Mouse (Mus musculus) adrenal gland, postnatal 14 days (tissue): ENCODE data around the gene Mob4. TPM values are rescaled to one million over a fixed set of nuclear protein-coding genes. Genes with fewer than 3 reads are reported as not detected.
"Not testable (repeated sequence)": the region's sequence is repeated elsewhere in the genome, so short reads cannot be mapped to it uniquely, and the experiment has no call there.

Experiments used
- DNase-seq: peaks from one replicate; pipeline ENCODE4 v3.0.0; 2021; ENCODE audit warnings: mixed read lengths
- long read RNA-seq, 2 experiments: library from polyadenylated mRNA; stranded (forward); transcript quantifications; one replicate each; pipeline ENCODE4 v2.0.0; 2021
- total RNA-seq: library from RNA; stranded (reverse); gene quantifications from 2 replicates; pipeline ENCODE4 v1.2.3, GENCODE M21; 2021

Gene Mob4
- 294 and 307 TPM in 2 replicates for total RNA-seq
- long read RNA-seq, experiment 1, transcript Mob4-205 (8 exons, 2,840 nt) = major isoform, 335 of 384 reads
- long read RNA-seq, experiment 1, transcript Mob4-206 (8 exons, 901 nt) = minor isoform, 5 of 384 reads
- long read RNA-seq, experiment 1, transcript Mob4-202 (7 exons, 1,816 nt) = minor isoform, 6 of 384 reads
- long read RNA-seq, experiment 1, partial matches to known transcripts = 11 of 384 reads
- long read RNA-seq, experiment 1, other reads (novel, unspliced or antisense) = 24 of 384 reads
- long read RNA-seq, experiment 2, transcript Mob4-205 (8 exons, 2,840 nt) = major isoform, 289 of 351 reads
- long read RNA-seq, experiment 2, transcript Mob4-202 (7 exons, 1,816 nt) = minor isoform, 5 of 351 reads
- long read RNA-seq, experiment 2, transcript Mob4-206 (8 exons, 901 nt) = minor isoform, 5 of 351 reads
- long read RNA-seq, experiment 2, partial matches to known transcripts = 9 of 351 reads
- long read RNA-seq, experiment 2, other reads (novel, unspliced or antisense) = 39 of 351 reads

- peak; percentile 98 for DNase-seq
Observed at GRCm38 (mm10) chr1:55130943-55131401, at the start of gene Mob4. Mob4 (plus strand) TSS chr1:55131231.

DNA sequence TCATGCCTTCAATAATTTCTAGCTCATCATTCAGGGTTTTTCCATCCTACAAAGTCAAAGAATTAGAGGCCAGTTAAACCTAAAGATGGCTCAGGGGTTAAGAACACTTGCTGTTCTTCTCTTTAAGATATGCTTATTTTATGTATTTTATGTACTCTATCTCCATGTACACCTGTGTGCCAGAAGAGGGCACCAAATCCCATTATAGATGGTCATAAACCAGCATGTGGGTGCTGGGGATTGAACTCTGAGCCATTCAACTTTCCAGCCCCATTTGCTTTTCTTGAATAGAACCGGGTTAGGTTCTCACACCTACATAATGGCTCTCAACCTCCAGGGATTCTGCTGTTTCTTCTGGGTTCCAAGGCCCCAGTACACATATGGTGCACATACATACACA, 48.9 kb upstream of the Mob4 start:
- no peak for DNase-seq

GRCm38 (mm10) chr1:55085781-55086366, 45.2 kb upstream of the Mob4 start:
- no peak for DNase-seq

GRCm38 (mm10) chr1:55086868-55087400, 44.1 kb upstream of the Mob4 start:
- DNase-seq = peak; percentile 37

- DNase-seq = peak; percentile 85
Observed at GRCm38 (mm10) chr1:55087401-55087904, 43.6 kb upstream of the Mob4 start.

GRCm38 (mm10) chr1:55087932-55088610, 43.0 kb upstream of the Mob4 start, which contains the start of the genes Hspe1 and Hspd1:
Hspe1 (plus strand) TSS chr1:55088132.
Hspd1 (minus strand) TSS chr1:55088243.
- peak; percentile 100 for DNase-seq

DNA sequence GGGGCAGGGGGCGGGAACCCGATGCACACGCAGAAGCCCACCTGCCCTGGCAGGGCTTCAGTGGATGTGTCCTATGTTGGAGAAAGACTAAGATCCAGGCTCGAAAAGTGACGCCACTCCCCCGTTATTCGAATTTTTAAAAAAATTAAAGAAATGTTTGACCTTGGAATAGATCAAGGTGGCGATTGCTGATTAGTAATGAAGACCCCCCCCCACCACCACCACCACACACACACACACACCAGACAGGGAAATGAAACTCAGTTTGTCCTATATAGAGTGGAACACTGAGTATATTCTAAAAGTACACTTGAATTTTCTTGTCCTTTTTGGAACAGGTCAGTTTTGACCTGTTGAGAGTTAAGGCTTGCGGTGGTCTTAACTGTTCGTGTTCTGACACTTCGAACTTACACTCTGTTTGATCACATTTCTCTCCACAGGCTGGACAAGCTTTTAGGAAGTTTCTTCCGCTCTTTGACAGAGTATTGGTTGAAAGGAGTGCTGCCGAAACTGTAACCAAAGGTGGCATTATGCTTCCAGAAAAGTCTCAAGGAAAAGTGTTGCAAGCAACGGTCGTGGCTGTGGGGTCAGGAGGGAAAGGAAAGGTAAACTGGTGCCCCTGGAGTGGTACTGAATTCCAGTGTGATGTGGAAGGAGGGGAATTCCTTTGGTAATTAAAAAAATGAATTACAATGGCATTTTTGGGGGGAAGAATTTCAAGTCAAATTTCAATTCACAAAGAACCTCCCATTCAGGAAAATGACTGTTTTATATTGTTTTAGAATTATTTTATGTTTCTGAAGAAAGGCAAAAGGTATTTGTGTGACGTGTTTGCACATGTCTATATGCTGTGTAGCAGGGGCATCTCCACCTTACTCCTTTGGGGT, 42.2 kb upstream of the Mob4 start:
- DNase-seq = no peak

- no peak for DNase-seq
Observed at GRCm38 (mm10) chr1:55089498-55090064, 41.5 kb upstream of the Mob4 start.

DNA sequence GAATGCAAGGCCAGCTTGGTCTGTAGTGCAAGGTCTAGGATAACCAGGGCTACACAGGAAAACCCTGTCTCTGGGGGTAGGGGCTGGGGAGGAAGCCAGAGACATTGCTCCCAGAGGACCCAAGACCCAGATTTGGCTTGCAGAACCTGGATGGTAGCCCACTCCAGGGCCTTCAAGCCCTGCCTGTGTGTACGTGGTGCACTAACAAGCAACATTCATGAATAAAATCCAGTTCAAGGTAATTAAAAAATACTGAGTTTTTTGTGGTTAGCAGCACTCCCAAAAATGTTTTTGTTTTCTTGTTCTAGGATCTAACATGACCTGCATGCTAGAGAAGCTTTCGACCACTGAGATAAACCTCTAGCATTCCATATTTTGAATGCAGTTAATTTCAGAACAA, 39.0 kb upstream of the Mob4 start:
- peak; percentile 73 for DNase-seq

GRCm38 (mm10) chr1:55092469-55092868, 38.6 kb upstream of the Mob4 start:
- no peak for DNase-seq

DNA sequence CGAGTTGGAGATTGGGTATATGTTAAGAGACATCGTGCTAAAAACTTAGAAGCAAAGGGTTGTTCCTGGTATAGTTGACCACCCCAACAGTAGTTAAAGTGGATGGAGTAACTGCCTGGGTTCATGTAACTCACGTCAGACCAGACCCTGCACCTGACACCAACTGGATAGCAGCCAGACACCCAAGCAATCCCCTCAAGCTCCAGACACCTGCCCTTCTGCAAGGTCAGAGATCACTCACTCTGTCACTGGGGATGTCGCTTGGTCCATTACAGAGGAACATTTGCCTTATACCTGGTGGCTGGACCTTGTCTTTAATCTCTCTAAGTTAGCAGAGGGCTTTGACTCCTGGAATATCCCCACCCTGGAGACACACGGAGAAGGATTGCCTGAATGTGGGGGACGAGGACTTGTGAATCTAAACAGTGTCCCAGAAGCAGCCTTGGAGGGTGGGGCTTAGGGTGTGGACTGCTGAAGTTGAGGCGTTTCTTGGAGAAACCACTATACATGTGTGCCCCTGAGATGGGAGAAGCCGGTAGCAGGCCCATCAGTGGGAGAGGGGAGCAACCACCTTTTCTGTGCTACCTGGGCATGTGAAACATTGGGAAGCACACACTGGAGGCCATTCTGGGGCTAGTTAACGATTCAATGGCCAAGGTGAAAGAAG, 24.0 kb upstream of the Mob4 start:
- DNase-seq = no peak

- DNase-seq = no peak
Observed at GRCm38 (mm10) chr1:55107644-55108043, 23.4 kb upstream of the Mob4 start.

- DNase-seq = no peak
Observed at GRCm38 (mm10) chr1:55108473-55108872, 22.6 kb upstream of the Mob4 start.

DNA sequence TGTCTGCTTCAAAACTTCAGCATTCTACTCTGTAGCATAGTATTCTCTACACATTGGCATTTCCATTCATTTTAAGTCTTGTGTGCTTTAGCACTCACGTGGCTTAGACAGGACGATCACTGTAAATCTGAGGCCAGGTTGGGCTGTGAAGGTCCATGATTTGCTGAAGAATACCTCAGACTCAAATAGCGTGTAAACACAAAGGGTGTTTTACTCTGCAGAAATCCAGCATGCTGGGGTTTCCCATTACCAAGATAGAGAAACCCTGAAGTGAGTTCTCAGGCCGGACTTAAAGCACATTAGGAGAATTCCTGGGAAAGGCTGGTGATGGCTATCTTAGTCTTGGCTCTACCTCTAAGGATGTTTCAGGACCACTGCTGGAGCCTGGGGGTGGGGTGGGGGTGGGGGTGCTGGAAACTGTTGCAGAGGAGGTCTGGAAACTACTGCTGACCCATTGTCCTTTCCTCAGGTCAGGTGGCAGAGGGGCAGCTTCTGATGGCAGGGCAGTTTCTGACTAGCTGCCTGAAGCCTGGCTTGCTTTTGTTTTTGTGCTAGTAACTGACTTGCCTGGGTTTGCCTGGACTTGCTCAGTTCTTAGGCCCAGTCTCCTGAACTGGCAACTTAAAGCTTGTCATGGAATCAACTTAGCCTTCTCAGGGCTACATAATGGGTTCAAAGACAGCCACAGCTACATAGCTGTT, 21.8 kb upstream of the Mob4 start:
- no peak for DNase-seq

DNA sequence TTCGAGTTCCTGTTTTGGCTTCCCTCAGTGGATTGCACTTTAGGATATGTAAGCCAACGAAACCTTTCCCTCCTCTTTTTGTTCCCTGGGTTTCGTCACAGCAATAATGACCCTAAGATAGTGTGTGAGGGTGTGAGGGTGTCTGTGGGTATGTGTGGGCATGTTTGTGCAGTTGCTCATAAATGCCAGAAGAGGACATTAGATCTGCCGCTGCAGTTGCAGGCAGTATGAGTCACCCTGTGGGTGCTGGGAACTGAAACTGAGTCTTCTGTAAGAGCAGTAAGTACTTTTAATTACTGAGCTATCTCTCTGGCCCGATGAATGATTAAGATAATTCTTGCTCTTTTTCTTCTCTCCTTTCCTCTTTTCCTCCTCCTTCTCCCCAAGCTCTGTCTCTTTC, 8.0 kb upstream of the Mob4 start:
- DNase-seq = peak; percentile 39

DNA sequence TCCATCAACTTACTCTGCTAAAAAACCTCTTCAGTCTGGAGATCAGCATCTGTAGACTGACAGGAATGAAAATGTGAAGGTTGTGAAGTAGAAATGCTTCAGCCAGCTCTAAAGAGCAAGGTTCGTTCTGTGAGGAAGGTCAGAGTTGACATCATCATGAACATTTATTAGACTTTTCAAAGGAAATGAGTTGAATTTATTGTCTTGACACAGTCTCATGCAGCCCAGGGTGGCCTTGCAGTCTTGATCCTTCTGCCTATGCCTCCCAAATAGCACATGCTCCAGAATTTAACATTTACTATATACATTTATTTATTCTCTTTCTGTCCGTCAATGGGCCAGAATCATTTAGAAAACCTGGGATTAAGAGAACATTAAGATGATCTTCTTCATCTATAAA, 7.5 kb upstream of the Mob4 start:
- DNase-seq = peak; percentile 60

DNA sequence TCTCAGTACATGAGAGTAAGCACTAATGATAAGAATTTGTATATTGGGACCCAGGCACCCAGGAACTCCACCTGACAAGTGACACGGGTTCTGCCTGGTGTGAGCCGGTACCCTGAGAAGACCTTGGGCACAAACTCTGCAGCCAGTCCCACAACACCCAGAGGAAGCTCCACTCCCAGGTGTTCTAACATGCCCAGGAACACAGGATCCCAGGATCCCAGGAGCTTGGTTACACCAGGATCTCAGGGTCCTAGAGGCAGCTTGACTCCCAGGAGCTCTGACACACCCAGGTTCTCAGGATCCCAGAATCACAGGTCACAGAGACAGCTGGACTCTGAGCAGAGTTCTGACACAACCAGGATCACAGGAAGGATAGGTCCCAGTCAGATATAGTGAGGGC, 6.9 kb upstream of the Mob4 start:
- DNase-seq = not testable (repeated sequence)

DNA sequence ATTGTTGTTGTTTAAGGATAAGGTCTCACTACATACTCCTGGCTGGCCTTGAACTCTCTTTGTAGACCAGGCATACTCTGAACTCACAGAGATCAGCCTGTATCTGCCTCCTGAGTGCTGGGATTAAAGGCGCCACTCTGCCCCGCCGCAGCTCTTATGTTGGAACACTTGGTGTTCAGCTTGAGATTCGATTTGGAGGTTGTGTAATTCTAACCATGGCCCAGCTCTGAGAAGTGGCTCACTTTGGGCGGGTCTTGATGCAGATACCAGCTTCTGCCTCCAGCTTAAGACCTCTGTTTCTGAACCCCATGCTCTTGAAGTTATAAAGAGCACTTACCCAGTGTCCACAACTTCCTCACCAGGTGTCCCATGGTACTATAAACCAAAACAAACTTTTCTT, 1.3 kb upstream of the Mob4 start:
- DNase-seq = no peak

- no peak for DNase-seq
Observed at GRCm38 (mm10) chr1:55130190-55130916, 678 bp upstream of the Mob4 start.
